Mouse (Mus musculus): Measurements from ENCODE around the gene 9330161L09Rik.

Gene 9330161L09Rik

DNA sequence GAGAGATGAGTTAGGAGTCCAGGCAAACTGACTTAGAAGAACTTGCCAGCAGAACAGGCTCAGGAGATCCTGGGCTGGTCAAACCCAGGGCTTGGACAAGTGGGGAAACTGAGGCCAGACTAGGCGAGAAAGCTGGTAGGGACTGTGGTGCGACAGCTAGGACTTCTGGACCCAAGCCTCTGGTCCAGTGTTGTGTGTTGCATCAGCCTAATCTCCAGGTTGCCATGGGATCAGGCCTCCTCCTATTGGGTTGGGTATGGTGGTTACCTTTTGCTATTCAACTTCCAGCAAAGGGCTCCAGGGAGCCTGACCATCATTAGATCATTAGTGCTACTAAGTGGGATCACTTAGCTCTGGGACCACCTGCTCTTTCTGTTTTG is 18.3 kb downstream of the 9330161L09Rik start:
- no peak for DNase-seq (ENCODE audit: low read depth)

DNA sequence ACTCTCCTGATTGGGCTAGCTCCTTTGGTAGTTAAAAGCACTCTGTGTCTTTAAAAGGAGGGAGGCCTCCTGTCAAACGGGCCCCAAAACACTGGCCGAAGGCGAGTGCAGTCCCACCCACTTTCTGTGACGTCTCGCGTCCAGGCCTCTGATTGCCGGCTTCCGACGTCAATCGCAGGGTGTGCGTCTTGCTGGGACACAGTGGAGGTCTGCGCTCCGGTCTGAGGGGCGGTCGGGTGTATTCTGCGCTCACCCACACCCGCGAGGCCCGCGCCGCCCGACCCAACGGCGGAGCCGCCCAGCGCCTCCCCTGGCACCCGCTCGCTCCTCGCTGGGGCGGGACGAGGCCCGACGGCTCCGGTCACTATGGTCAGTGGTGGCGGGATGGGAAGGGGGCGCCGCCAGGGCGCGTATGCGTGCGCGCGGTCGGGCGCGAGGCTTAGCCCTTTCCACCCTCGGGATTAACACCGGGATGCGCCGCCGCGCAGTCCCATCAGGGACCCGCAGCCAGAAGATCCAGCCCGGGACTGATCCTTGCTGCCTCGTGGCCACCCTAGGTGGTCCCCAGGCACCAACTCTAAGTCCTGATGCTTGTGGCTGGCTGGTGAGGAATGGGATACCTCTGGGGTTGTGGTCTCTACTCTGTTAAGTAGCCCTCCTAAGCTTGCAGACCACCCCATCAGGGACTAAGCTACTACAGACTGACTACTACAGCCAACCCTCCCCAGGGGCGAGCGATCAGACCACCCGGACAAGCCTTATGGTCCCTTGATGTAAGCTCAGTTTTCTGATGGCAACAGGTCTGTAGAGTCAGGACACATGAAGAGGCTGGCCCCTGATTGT is 18.9 kb downstream of the 9330161L09Rik start, which contains the start of gene Otub2:
TSS of gene Otub2 (plus strand) at position 178 of the 843 bp plus-strand sequence.
- DNase-seq (ENCODE audit: low read depth): peak; percentile 70

DNA sequence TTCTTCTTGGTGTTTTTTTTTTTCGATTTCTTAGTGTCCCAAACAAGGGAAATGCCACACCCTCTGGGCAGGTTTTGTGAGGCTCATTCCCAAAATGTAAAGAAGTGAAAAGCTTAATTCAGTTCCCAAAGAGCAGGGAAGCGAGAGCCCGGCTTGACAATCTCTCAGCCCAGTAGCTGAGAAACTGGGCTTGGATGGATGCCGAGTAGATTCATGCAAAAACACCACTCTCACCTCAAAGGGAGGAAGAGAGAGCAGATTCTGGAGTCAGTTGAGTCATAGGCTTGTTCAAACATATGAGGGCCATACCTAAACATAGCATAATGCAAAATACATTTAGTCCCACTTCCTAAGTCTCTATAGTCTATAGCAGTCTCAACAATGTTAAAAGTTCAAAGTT is 27.4 kb downstream of the 9330161L09Rik start:
- no peak for DNase-seq (ENCODE audit: low read depth)

DNA sequence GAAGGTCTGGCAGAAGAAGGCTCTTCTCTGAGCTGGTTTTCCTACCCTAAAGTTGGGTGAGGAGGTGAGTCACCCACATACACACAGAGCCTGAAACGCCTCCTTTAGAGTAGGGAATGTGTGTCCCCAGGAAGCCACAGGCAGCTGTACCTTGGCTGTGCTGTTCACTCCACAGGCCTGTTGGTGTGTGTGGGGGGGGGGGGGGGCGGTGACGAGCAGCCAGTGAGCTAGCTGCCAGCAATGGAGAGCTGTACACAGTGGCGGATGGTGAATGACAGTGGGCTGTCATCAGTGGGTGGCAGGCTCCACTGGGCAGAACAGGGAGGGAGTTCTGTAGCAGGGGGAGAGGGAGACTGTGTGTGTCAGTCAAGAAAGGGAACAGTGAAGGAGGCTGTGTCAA is 30.8 kb downstream of the 9330161L09Rik start:
- DNase-seq (ENCODE audit: low read depth): no peak

DNA sequence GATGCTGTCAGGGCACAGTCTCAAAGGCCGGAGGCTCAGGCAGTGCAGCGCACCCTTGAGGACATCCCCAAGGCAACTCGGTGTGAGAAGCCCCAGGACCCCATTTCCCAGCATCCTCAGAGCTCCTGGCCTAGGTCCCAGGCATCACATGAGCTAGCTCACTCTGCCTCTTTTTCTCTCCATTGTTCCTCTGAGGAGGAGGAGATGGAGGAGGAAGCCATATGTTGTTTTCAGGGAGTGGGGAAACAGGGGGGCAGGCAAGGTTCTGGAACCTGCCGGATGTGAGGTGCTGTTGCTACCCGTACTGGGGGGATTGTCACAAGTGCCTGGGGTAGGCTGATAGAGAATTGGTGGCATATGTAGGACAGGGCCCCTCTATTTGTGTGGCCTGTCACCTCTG is 31.5 kb downstream of the 9330161L09Rik start:
- DNase-seq (ENCODE audit: low read depth): no peak

DNA sequence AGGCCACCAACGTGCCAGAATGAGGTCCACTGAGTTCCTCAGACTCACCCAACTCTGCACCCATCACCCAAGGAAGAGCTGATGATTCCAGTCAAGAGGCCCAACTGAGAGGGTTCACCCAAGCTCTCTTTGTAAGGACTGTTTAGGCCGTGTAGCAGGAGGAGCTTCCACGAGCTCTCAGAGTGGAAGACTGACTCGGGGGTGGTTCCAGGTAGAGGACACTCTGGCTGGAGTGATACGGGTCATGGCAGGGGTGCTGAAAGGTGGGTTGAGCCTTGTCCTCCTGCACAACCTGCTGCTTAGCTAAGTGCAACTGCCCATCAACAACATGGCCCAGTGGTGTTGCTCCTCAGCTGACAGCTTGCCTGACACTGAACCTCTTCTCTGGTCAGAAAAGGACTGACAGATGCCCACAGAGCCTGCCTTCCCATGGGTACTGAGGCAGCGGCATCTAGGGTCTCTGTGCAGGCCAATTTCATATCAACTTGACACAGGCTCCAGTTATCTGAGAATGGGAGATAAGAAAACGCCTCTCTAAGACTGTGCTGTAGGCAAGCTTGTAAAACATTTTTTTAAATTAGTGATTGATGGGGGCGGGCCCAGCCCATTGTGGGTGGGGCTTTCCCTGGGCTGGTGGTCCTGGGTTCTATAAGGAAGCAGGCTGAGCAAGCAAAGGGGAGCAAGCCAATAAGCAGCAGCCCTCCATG is 33.9 kb downstream of the 9330161L09Rik start:
- no peak for DNase-seq (ENCODE audit: low read depth)

DNA sequence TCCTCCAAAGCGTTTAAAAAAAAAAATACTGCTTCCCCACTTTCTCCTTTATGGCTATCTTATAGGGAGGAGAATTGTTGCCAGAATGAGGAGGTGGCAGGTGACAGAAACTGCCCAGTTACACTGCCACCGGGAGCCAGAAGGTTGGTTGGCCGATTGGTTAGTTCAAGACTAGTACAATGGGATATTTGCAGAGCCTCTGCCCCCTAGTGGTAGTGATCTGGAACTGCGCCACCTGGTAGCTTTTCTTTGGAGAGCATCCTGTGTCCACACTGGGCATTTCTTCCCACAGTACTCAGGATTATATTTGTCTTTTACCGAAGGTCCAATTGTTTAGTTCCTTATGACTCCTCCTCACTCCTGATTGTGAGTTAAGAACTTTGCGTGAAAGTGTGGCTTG is 35.9 kb downstream of the 9330161L09Rik start:
- DNase-seq (ENCODE audit: low read depth): peak; percentile 73

DNA sequence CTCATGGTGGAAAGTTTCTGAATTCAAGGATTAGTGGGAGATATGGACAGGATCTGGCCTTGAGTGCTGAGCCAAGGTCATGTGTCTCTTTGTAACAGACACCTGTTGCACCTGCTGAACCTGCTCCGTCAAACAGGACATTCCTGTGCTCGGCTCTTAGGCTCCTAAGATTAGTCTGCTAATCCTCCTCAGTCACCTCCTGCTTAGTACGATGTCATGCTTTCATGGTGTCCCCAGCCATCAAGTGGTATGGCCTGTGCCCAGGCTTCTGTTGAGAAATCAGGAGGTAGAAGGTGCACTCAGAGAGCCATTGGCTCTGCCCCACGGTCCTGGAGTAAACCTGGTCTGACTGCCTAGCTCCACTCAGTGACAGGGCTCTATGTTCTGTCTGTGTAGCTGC is 36.8 kb downstream of the 9330161L09Rik start:
- no peak for DNase-seq (ENCODE audit: low read depth)

DNA sequence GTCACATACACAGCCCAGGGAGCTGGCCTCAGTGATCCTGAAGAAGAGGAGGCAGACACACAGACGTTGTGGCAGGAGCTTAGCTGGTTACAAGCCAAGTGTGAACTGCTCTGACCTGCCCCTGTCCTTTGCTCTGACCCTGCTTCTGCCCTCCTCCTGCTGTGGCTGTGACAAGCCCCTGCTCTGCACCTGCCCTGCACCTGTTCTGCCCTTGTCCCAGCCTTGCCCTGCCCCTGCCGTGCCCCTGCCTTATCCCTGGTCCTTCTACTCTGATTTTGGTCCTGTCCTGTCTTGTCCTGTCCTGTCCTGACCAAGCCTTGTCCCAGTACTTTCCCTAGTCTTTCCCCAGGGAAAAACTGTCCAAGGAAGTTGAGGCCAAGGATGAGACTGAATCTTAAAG is 38.8 kb downstream of the 9330161L09Rik start:
- no peak for DNase-seq (ENCODE audit: low read depth)

DNA sequence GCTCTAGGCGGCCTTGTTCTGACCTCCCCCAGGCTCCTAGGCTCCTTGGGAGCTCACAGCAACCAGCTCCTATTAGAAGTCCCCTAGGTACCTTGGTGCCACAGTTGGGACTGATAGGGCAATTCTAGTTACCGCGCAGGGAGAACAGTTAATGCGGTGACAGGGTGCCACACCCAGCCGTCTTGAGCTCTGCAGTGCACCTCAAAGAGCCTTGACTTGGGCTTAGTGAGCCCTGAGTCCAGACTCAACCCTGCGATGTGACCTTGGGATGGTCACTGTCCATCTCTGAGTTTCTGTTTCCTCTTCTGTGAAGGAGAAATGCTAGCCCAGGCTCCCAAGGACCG is 39.3 kb downstream of the 9330161L09Rik start:
- no peak for DNase-seq (ENCODE audit: low read depth)

DNA sequence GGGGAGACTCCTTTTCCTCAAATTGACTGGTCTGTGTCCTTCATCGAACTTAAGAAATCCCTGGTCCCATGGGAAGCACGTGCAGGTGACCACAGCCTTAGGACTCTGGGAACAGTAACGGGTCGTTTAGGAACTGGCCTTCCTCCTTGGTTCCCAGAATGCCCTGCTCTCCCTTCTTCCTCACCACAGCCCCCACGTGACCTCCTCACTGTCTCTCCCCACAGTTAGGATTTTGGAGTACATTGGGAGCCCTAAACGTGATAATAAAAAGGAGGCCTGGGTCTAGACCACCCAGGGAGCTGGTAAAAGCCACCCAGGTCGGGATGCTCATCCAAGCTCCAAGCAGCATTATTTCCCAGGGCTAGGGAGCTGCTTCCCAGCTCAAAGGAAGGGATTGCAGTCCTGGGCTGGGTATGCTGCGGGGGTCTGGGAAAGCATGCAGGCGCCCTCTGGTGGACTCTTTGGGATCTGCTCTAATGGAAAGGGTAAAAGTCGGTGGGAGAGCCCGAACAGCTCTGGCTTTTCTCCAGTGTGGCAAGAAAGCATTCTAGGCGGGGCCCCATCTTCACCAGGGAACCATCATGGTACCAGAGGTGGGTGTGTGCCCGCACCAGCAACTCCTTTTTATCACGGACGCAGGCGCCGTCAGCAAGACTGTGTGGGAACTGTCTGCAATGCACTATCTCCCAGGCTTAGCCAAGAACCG is 39.8 kb downstream of the 9330161L09Rik start:
- DNase-seq (ENCODE audit: low read depth): peak; percentile 68

DNA sequence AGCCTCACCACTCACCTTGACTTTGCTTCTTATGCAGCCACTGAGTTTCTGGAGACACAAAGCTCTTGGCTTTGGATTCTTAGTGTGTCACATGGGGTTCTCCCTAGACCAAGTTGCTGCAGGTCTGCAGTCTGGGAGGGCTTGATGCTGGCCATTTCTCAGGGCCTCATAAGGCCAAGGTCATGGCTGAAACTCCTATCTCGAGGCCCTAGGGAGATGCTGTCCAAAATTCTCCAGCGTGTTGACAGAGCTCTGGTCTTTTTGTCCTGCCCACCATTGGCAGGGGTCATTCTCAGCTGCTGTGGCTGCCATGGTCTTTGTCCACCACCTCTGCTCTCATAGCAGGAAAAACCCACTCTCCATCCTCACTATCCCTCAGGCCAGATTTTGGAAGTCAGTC is 40.4 kb downstream of the 9330161L09Rik start:
- no peak for DNase-seq (ENCODE audit: low read depth)

DNA sequence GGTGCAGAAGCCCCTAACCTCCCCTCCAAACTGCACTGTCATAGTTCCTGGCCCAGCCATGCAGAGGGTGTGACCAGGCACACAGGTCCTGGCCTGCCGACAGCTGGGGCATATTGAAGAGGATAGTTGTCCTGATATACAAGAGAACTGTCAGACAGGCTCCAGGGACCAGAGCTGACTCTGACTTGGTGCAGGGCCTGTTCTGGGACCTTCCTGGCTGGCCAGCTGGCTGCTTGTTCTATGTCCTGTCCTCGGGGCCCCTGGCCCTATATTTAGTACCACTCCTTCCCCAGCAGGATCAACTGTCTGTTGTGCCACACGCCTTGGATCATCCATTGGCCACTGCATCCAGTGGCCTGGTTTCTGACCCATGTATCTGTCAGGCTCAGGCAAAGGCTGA is 45.3 kb downstream of the 9330161L09Rik start:
- no peak for DNase-seq (ENCODE audit: low read depth)

DNA sequence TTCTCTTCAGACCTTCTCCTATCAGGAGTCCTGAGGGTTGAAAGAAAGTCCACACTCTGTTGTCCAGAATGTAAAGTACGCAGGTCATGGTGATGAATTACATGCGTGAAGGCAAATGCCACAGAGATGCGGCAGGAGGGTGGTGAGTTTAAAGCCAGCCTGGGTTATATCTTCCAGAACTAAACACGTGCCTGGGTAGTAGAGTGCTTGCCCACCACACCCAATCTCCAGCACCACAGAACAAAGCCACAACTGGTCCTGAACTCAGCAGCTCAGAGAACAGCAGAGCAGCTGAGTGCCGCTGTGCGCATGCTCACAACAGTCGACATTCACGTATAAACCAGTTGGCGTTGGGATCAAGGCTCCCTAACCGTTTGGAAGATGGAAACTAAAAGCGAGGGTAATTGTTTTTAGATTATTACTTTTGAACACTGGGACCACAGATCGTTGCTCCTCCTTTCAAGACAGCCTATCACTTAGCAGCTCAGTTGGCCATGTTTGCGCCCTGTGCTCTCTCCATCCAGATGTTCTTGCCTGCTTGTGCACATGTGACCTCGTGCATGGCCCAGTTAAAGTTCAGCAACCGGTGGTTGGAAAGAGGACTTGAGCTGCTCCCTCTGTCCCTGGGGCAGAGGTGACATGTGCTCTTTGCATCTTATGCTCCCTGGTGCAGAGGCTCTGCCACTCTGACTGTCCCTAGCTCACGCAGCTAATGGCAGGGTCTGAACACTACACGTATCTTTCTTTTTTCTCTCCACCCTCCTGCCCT is 45.9 kb downstream of the 9330161L09Rik start:
- DNase-seq (ENCODE audit: low read depth): no peak

DNA sequence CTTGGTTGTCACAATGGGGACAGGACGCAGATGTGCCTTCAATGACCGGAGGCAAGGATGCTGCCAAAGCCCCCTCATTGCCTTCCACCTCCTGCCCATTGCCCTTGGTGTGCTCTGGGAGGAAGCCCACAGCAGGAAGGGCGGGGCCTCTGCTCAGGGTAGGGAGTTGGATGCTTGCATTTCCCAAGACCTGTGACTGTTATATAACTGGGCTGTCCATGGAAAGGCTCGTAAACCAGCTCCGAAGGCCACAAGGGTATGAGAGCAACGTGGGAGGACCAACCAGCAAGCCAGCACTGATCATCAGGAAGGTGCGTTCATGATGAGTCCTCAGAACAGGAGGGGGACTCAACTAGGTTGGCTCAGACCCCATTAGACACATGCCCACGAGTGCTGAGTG is 46.8 kb downstream of the 9330161L09Rik start:
- no peak for DNase-seq (ENCODE audit: low read depth)

DNA sequence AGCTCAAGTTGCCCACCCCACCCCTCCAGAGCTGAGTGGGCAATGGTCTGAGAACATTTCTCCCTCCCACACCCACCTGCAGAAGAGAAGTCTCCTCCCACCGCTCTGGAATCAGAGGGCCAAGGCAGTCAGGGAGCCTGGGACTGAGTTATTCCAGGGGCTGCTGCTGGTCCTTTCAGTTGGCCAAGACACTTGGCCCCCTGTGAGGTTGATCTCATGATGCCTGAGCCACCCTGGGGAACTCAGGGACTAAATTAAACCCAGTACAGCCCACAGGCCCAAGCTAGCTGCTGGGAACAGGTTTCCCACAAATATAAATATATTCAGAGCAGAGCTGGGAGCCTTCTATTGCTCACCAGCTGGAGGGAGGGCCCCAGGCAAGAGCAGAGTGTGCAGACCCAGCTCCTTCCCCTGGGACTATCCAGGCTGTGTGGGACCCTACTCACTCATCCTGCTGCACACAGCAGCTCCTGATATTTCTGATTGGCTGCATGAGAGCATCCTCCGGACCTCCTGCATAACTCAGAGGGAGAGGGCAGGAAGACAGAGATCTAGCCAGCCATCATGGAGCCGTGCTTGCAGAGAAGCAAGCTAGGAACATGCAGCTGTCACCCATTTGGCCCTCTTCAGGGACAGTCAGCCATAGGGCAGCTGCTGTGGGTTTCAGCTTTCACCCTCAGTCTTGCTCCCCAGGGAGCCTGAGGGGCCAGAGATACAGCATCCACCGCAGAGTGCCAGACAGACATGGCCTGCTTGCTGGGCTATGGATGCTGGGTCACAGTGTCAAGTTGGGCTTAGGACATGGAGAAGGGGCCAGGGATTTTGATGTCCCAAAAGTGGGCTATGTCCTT is 48.4 kb downstream of the 9330161L09Rik start:
- DNase-seq (ENCODE audit: low read depth): no peak

DNA sequence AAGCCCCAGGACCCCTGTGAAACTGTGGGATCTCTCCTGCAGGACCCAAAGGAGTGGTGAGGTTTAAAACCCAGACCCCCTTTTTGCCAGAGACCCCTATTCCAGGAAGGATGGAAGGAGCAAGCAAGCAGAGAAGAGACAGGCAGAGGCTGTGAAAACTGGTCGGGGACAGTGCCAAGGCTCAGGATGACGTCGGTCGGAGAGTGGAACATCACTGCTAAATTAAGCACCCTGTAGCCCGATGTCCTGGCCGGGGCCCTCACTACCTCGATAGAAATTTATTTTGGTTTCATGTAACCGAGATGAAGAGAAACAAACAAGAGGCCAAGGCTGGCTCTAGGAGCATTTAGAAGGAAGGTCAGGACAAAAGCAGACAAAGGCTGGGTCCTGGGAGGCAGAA is 49.4 kb downstream of the 9330161L09Rik start:
- no peak for DNase-seq (ENCODE audit: low read depth)

All from naive thymus-derived CD4-positive, alpha-beta T cell, adult 2 months (primary cell).